Mouse (Mus musculus) bone marrow macrophage, adult 2 months (primary cell): ENCODE results near the gene Raph1.

ENCODE experiments used
- CTCF ChIP-seq: IDR thresholded peaks from 2 replicates; pipeline ENCODE4 v1.5.1; 2012; ENCODE audit warnings: low read depth, mild to moderate bottlenecking, low read length, moderate library complexity
- POLR2A ChIP-seq: IDR thresholded peaks from 2 replicates; pipeline ENCODE4 v1.6.1; 2012; ENCODE audit warnings: mild to moderate bottlenecking, low read depth, low read length, borderline replicate concordance

DNA sequence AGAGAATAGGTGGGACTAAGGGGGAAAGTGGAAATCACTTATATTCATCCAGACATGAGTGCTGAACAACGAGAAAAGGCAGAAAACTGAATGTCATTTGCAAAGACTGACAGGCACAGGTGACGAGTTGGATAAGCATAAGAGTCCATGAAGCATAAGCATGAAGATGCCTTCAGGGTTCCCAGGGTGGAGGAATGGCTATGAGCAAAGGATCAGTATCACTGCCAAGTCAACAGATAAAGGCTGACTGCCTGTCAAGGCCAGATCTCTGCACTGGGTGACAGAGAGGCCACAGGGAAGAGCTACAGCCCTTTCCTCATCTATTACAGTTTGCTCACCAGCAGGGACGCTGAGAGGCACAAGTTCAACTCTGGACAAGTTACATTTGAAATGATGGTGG is 5.8 kb upstream of the Raph1 start:
- TF ChIP-seq CTCF: no peak
- TF ChIP-seq POLR2A: no peak
